Mouse (Mus musculus): ENCODE measurements at regions not wholly inside any gene's neighbourhood (a gene's known extent, or its start where the extent isn't known, plus 50 kb on each side); places are given as distances from the start of the nearest gene placed in this dataset.

GRCm38 (mm10) chr10:118043761-118044160 is 97.8 kb upstream of the Mdm1 start:
- TF ChIP-seq GATA1 (IDR thresholded peaks at IDR 0.05; ENCODE audit: borderline replicate concordance, low read length), result no peak
- no peak for TF ChIP-seq FLI1 (IDR thresholded peaks at IDR 0.05; ENCODE audit: low read length)
